Mouse (Mus musculus) liver, embryonic 14 days (tissue): ENCODE data around the gene Bag5. TPM values are rescaled to one million over a fixed set of nuclear protein-coding genes. Genes with fewer than 3 reads are reported as not detected.

Experiments used
- polyA plus RNA-seq: library from polyadenylated mRNA; depleted of rRNA; stranded (reverse); fragments of >200 nt; gene quantifications from 2 replicates; pipeline ENCODE4 v1.2.3, GENCODE M21; 2012; rRNA removed

The Bag5 gene
- 9.9 and 10.7 TPM in 2 replicates for polyA plus RNA-seq

DNA sequence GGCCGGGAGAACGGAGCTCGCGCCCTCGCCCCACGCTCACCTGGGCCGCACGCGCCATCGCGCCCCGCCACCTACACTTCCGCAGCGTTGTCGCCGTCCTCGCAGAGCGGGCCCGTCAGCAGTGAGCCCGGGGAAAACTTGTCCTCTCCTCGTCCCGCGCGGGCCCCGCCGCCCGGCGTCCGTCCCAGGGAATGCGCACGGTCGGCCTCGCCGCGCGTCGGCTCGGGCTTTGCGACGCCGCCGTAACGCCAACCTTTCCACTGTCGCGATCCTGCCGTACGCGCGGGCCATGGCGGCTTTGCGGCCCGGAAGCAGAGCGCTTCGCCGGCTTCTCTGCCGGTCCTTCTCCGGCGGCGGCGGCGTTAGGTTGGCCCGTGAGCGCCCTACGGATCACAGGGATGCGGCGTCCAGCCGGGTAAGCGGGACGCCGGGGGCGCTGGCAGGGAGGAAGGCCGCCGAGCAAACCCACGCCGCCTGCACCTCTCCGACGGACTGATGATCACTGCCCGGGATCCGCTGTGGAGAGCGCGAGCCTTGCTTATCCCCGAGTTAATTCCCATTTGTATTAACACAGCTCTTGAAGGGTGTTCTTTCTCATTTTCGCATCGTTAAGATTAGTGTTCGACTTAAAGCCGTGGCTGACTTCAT, at the start of gene Bag5, which contains the start of gene Apopt1:
Gene Bag5, minus strand, starts transcription at position 254 of the 648 bp plus-strand sequence.
Gene Apopt1, plus strand, starts transcription at position 258 of the 648 bp plus-strand sequence.

DNA sequence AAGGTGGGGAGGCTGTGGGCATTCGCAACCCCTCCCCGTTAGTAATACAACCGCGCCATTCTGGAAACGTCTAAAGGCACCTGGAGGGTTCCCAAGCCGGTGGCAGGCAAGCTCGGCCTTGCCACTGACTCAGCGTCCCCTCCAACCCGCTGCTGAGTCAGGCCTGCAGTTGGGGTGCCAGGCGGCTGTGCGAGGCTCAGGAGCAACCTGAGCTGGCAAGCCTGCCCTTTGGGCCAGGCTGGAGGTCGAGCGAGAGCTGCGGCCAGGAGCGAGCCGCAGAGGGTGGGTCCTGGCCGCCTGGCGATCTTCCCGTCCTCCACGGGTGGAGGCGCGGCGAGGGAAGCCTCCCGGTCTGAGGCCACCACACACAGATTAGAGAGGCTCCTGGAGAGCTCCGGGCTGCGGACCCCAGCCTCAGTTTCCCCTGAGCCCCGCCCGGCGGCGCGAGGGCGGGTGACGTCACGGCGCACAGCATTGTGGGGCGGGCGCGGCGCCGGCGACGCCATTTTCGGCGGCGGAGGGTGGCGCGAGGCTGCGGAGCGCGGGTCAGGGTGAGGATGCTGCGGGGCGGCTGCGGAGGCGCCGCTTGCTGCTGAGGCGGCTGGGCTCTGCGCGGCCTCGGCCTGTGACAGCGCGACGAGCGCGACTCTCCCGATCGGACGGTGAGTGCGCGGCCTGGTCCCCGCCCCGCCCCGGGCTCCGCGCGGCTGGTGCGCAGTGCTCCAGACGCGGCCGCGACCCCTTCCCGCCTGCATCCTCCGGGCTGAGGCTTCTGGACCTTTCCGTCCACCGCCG, 45.5 kb upstream of the Bag5 start, which contains the start of gene Klc1:
Gene Klc1, plus strand, starts transcription at position 469 of the 795 bp plus-strand sequence.

DNA sequence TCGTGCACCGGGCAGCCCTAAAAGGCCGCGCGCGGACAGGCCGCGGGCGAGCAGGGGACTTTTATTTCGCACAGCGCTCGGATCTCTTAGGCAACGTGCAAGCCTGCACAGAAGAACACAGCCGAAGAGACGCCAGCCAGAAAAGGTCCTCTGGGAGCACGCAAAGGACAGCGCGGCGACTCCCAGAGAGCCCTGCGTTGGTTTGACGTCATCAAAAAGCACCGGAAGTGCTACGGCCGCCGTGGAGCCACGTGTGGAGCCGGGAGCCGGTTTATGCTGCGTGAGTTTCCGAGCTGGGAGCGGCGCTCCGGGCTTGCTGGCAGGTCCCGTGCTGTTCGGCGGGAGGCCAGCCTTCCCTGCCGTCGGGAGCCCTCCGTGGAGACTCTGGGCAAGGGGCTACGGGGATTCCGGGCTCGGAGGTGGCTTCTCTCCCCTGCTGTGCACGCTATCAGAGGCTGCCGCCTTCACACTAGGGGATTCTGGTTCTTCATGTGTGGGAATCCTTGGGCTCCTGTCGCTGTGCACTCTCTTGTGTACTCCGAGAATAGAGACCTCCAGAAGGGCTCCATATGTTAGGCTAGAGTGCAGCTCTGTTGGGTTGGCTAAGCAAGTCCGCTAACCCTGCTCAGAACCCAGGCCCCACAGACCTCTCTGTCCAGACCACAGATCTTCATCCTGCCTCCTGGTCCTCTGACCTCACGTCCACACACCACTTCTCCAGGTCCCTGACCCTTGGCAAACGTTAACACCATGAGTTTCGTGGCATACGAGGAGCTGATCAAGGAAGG, 35.0 kb downstream of the Bag5 start, which contains the start of gene Trmt61a:
Gene Trmt61a, plus strand, starts transcription at position 224 of the 788 bp plus-strand sequence.

DNA sequence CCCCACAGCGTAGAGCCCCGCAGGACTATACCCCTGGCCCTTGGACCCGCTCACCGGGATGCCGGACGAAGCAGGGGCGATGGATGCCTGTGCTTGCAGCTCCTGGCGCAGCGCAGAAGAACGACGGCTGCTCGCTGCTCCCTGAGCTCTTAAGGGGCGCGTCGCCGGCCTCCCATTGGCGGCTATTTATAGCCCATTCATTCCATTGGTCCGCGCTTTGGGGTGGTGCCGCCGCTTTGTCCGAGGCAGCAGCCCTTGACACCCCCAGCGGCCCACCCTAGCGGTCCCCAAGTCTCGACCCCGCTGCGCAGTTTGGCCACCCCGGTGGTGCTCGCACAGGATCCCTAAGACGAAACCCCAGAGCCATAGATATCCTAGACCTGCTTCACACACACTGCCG, 40.9 kb downstream of the Bag5 start, which contains the start of gene Ckb:
Gene Ckb, minus strand, starts transcription at position 163 of the 400 bp plus-strand sequence.

Other genes with a start within 250 kb of the Bag5 start
- 0.50 and 0.66 TPM in 2 replicates for gene Gm266, start 227.4 kb downstream of the Bag5 start, polyA plus RNA-seq
- 118 and 139 TPM in 2 replicates for gene Eif5, start 175.2 kb downstream of the Bag5 start, polyA plus RNA-seq
- 22.5 and 26.2 TPM in 2 replicates for gene Mark3, start 138.7 kb downstream of the Bag5 start, polyA plus RNA-seq
- gene Ckb, start 40.9 kb downstream of the Bag5 start, polyA plus RNA-seq: 22.5 and 26.7 TPM in 2 replicates
- gene Trmt61a, start 35.2 kb downstream of the Bag5 start, polyA plus RNA-seq: 15.6 and 17.6 TPM in 2 replicates
- gene Apopt1, start within 50 bp of the Bag5 start, polyA plus RNA-seq: 13.8 and 14.2 TPM in 2 replicates
- 16.7 and 18.6 TPM in 2 replicates for gene Klc1, start 45.6 kb upstream of the Bag5 start, polyA plus RNA-seq
- gene Xrcc3, start 100.6 kb upstream of the Bag5 start, polyA plus RNA-seq: 10.5 and 10.7 TPM in 2 replicates
- 35.2 and 41.7 TPM in 2 replicates for gene Zfyve21, start 100.9 kb upstream of the Bag5 start, polyA plus RNA-seq
- 2.2 and 2.8 TPM in 2 replicates for gene Ppp1r13b, start 194.9 kb upstream of the Bag5 start, polyA plus RNA-seq